Mouse (Mus musculus) thymus, postnatal 25 days (tissue): ENCODE data around the gene Acer3.
A peak's percentile ranks its signal among the peaks of the same experiment; 100 is the strongest.

Experiments used
- DNase-seq: peaks from one replicate; pipeline ENCODE4 v3.0.0; 2022

Gene Acer3

DNA sequence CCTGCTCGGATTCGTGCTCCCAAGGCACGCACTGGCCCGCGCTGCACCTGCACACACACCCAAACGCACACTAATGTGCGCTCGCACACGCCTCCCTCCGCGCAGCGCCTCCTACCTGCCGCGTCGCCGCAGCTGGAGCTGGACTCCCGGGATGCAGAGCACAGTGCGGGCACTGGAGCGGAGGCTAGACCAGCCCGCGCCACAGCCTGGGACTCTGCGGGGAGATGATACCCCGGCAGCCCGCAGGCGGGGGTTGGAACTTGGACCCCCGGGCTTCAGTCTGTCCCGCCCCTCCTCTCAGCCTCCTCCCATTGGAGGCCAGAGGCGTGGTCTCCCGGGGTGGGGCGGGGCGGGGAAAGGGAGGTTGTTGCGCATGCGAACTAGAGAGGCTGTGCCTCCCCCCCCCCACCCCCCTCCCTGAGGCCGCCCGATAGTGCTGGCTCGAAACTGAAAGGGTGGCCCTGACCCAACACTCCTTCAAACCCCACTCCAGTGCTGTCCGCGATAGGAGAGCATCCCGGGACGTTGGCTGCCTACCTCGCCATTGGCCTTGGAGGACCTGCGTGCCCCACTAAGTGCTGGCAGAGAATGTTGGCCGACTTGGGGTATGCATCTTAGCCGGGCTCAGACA lies 143.0 kb downstream of the Acer3 start, which contains the start of gene Capn5:
Gene Capn5 (minus strand): TSS at position 346 of the 631 bp plus-strand sequence.
- peak; percentile 79 for DNase-seq

DNA sequence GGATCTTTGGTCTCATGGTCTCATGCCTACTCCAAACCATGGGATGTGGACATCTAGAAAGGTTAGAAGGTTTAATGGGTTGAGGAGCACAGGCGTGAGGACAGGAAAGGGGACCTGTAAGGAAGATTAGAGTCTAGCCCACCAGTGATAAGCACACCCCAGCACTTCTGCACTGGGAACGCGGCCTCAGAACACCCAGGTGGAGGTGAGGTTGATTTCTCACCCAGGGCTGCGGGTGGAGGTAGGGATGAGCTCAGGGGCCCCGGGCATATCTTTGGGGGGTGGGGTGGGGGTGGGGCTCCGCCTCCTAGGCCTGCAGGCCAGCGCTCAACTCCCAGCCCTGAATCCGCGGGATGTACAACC lies 143.5 kb downstream of the Acer3 start:
- no peak for DNase-seq

DNA sequence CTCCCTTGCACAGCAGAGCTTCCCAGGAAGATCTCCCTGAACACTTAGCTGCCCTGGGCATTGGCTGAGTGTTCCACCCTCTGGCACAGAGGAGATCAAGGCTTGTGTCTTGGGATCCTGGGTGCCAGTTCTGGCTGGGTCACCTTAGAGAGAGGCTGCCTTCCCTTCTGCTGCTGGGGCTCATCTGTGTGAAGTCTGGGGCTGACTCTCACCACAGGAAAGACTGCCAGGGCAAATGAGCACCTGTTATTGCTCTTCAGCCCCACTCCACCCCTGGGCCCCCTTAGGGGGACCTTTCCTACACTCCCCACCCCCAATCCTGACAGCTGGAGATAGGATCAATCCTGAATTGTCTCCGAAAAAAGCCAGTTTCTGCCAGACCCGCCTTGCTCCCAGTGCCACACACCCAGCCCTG lies 143.9 kb downstream of the Acer3 start:
- peak; percentile 56 for DNase-seq

DNA sequence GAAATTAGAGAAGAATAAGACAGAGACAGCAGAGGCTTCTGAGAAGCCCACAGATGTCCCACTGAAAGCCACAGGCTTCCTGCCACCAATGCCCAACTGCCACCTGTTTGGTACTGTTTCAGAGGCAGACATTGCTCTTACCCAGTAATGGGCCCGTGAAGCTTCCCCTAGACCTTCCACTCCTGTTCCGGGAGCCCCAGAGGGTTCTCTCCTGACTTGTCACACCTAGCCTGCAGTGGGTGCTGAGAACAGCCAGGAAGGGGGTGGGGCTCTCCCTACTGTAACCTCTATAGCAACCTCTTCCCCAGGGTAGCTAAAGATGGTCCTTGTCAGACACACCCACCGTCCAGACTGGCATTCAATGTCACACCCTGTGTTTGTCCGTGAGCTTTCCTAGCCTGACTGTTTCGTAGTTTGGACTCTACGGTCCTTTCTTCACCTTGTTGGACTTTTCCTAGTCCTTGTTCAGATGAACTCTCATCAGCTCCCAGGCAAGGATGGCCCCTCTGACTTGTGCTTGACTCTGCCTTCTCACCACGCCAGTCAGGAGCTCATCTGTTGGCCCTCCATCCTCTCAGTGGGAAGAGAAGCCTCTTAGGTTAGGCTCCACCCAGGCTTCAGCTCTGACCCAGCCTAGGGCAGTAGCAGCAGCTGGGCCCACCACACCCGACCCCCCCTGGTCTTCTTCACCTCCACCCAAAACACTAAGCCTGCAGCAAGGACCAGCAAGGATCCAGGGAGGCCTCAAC lies 144.5 kb downstream of the Acer3 start:
- peak; percentile 56 for DNase-seq

DNA sequence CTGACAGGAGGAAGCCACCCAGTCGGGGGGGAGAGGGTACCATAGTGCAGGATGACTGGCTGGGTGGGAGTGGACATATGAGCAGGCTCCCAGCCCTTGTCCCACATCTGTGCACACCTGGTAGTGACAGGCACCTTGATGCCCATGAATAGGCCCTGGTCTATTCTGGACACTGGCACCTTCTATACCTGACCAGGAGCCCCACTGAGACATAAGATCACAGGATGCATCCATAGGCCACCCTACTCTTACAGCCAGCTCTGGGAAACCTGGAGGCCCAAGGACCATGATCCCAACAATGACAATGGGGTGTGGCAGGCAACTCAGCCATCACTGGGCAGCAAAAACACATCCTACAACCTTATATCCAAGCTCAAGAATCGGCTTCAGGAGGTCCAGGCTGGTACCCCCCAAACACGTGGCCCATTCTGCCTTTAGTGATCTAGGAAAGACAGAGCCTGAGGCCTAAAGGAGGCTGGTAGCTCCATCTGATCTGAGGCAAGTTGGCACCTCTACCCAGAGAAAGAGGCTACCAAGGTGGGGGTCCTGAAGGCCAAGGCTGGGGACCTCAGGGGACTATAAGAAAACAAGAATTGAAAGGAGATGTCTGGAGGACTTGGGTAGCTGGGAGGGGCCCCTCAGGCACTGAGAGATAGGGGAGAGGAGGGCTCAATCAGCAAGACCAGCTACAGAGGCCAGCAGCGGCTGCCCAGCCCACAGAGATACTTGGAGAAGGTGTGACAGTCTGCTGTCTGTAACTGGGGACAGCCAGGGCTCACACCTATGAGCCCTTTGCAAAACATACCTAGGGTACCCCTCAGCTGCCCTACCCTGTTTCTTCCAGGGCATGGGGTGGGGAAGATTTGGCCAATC lies 145.9 kb downstream of the Acer3 start:
- DNase-seq, result no peak

DNA sequence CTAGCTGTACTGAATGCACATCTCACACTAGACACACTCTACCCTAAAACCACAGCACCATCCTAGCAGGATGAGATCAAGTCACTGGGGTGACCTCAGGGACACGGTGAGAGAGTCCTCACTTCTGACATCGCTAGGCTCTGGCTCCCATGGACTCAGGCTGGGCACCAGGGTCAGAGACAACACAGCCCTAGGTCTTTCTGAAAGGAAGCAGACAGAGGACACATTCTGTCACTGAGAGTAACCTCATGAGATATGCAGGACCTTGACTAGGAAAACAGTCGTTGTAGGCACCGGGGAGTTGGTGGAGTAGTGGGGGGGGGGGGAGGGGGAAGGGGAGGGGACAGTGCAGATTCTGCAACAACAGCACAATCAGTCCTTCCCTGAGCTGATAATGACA lies 147.6 kb downstream of the Acer3 start:
- DNase-seq, result no peak

DNA sequence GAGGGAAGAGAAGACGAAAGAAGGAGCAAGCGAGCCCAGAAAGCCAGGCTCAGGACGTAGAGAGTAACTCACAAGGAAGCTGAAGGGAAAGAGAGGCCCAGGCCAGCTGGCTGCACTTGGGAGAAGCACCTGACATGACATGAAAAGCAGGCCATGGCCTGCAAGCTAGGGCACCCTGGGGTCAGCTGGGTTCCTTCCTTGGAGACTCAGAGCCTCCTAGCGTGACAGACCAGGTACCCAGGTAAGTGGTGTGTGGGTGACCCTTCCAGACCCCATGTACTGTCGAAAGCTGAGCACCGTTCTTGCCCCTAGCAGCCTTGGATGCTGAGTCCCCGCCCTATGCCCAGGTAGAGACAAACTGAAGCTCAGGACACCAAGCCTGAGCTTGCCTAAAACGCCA lies 148.3 kb downstream of the Acer3 start:
- no peak for DNase-seq

DNA sequence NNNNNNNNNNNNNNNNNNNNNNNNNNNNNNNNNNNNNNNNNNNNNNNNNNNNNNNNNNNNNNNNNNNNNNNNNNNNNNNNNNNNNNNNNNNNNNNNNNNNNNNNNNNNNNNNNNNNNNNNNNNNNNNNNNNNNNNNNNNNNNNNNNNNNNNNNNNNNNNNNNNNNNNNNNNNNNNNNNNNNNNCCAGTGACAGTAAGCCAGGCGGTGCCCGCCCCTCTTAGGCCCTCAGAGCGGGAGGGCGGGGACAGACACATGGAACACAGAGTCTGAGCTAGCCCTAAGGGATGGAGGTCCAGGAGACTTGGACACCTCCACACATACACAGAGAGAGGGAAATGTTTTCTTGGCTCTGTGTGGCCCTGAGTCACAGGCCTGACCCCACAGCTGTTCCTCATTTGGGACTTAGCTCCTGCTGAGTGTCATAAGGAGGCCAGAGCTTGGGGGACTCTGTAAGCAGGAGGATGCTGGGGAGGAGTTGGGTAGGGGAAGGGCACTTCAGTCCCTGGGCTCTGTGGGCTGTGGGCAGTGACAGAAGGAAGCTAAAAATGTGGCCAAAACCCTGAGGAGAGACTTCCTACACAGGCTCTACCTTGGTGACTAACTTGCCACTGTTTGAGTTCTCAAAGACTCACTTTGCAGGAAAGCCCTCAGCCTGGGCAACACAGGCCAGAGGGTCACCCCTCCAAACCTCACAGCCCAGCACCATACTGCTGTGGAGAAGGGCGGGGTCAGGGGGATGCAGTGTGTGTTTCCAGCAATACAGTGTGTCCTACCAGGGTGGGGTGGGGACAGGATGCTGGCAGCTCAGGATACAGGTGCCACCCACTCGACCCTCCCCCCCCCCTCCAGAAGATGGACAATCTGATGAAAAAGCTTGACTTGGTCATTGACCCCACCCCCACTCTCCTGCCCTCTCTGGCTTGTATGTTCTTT lies 149.6 kb downstream of the Acer3 start:
- DNase-seq, result no peak

DNA sequence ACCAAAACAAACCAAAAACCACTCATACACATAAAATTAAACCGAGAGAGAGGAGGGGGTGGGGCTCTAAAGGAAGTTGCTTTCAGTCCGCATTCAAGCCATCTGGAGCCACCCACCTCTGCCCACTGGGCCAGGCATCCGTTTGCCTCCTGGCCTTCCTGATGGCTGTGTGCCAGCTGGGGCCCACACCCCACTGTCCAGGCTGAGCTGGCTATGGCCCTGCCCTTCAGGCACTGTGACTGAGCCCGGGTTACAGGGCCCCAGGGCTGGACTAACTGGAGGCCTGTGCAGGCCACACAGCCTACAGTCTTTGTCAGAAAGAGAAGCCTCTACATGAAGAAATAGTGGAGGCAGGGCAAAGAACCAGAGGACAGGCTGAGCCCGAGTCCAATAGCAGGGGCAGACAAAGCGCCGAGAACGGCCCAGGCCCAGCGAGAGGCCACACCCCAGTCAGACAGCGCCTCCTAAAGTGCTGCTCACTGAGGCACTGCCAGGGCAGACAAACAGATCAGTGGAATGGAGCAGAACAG lies 155.9 kb downstream of the Acer3 start:
- DNase-seq, result peak; percentile 63

DNA sequence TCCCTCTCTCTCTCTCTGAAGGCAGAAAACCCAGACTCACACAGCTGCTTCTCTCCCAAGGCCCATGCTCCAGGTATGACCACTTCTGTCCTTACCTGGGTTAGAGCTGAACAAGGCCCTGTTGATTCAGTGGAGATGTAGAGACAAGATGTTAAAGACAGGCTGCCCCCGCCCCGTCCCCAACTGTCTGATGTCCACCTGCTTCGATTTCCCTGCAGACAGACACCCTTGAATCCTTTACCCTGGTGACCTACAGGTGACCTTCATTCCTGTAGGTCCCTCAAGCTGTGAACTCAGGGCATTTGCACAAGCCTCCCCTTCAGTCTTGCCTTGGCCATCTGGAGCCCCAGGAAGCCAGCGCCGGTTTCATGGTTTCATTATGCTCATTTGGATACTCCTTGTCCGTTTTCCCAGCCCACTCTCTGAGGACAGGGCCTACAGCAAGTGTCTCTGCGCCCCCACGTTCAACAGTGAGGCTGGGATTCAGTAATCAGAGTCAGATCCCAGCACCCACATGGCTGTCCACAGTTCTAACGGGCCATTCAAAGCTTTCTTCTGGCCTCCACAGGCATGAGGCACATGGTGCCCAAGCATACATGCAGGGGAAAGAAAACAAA lies 156.5 kb downstream of the Acer3 start:
- DNase-seq, result peak; percentile 63

DNA sequence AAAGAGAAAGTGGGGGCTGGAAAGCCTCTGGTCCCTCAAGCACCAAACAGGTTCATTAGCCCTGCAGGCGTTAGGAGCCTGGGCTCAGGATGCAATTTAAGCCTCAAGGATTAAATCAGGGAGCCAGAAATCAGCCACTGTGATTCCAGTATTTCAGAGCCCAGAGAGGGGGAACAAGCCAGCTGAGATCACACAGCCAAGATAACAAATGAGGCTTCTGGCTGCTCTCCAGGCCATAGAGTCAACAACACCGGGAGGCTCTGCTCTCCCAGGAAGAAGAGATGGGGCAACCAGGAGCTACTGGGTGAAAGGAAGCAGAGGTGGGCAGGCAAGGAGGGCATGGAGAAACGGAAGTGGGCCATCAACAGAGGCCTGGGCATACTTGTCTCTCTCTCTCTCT lies 157.3 kb downstream of the Acer3 start:
- no peak for DNase-seq

DNA sequence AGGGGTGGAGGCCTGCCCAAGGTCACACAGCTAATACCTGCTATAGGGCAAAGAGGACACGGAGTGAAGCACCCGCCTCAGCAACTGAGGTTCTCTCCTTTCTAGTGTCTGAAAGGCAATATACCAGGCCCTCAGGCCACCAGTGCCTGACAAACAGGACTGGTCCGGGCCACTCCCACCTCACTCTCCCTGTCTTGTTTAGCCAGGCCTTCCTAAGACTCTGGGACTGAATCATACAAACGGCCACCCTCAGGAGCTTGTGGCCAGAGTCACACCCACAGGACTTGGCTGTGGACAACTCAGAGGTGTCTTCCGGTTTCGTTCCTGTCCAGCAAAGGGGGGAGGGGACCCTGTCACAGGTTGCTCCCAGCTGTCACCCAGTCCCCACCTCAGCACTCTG lies 158.8 kb downstream of the Acer3 start:
- no peak for DNase-seq

DNA sequence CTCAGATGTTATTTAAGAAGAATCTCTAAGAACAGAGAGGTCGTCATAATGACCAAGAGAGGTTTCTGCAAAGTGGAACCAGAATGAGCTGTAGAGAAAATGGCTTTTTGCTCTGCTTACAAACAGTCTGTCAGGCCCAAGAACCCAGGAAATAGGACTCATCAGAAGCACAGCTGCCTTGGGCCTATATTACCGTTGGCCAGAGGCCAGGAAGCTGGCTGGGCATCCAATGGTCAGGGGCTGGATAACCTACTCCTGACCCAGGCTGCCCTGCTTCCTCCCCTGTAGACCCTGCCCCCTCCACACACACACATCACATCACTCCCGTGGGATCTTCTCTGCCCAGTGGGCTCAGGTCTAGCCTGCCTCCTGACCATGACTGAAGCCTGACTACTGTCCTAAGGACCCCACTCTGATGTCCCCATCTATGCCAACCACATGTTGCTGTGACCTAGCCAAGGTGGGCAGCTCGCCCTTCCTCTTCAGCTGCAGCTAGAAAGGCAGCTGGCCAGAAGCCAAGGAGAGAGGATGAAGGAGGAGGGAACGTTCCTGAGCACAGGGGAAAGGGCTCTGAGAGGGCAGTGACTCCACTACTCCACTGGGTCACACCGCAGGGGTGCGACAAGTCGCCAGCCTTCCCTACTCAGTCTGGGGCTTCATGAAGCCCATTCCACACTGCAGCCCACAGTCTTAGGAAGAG lies 160.8 kb downstream of the Acer3 start:
- no peak for DNase-seq

DNA sequence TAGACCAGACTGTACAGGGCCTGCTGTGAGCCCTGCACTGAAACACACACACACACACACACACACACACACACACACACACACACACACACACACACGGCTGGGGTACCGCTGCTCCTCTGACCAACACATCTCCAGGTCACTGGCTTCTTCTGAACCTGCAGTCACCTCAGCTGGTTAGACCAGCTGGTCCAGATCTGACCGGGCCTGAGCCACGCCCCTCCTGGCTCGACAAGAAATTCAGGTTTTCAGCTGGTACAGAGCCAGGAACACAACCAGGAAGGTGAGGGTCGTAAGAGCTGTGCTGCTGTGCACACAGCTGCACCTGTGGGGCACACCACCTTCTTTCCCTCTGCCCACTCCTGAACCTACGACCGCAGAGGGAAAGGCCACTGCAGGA lies 162.5 kb downstream of the Acer3 start:
- no peak for DNase-seq

DNA sequence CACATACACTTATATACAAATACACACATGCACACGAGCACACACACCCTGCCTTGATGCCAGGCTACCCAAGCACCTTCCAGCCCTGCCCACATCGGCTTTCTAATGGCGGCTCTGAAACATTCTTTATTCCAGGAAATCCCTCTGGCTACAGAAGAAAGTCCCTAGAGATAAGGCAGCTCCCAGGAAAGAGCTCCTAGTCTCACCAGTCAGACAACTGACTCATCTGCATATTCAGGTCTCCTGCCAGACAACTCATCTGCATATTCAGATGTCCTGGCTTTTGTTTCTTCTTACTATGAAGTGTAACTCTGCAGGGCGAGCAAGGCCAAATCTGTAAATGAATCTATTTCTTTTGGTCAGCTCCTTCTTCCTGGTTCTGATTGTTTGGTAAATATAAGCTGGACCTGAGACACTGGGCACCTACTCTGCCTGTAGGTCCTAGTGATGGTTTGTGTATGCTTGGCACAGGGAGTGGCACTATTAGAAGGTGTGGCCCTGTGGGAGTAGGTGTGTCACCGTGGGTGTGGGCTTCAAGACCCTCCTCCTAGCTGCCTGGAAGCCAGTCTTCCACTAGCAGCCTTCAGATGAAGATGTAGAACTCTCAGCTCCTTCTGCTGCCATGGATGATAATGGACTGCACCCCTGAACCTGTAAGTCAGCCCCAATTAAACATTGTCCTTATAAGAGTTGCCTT lies 163.2 kb downstream of the Acer3 start:
- no peak for DNase-seq
